Mouse (Mus musculus): ENCODE results near the gene Gna12. TPM values are rescaled to one million over a fixed set of nuclear protein-coding genes. Genes with fewer than 3 reads are reported as not detected.

Gene Gna12
- polyA plus RNA-seq, 1 experiment, result 120 TPM

- H3K4me3 ChIP-seq (replicated peaks; ENCODE audit: extremely low read depth, low read depth, low read length), result no peak overlapping the region
- no peak for TF ChIP-seq CTCF (IDR thresholded peaks at IDR 0.05; ENCODE audit: insufficient read depth, low read length)
- TF ChIP-seq POLR2A (IDR thresholded peaks at IDR 0.05; ENCODE audit: borderline replicate concordance, extremely low read depth, low read depth, low read length), result peak; percentile 37; the same call in 1 of the 2 replicates
- 23% methylated on average over 9 of the region's 9 CpGs for WGBS
- H3K4me1 ChIP-seq (ENCODE audit: control insufficient read depth, insufficient read depth, low read length), result peaks cover 49% of the 10 kb centered on the region
- DNase-seq, result peak; percentile 63
Observed at GRCm38 (mm10) chr5:140790937-140791877, 39.0 kb downstream of the Gna12 start.

- Histone ChIP-seq H3K4me1 (ENCODE audit: control insufficient read depth, insufficient read depth, low read length) (peaks cover 53% of the 10 kb centered on the region), H3K4me3 (replicated peaks; ENCODE audit: extremely low read depth, low read depth, low read length) (no peak overlapping the region)
- 19% methylated on average over 2 of the region's 2 CpGs for WGBS
- TF ChIP-seq POLR2A (IDR thresholded peaks at IDR 0.05; ENCODE audit: borderline replicate concordance, extremely low read depth, low read depth, low read length) (no peak), CTCF (IDR thresholded peaks at IDR 0.05; ENCODE audit: insufficient read depth, low read length) (no peak)
- DNase-seq, result no peak
Observed at GRCm38 (mm10) chr5:140790392-140790791, 39.8 kb downstream of the Gna12 start.

- Histone ChIP-seq H3K4me1 (ENCODE audit: control insufficient read depth, insufficient read depth, low read length) (peaks cover 46% of the 10 kb centered on the region), H3K4me3 (replicated peaks; ENCODE audit: extremely low read depth, low read depth, low read length) (no peak overlapping the region)
- no peak for TF ChIP-seq CTCF (IDR thresholded peaks at IDR 0.05; ENCODE audit: insufficient read depth, low read length)
- no peak for TF ChIP-seq POLR2A (IDR thresholded peaks at IDR 0.05; ENCODE audit: borderline replicate concordance, extremely low read depth, low read depth, low read length)
- DNase-seq, result no peak
Observed at GRCm38 (mm10) chr5:140789561-140789960, 40.7 kb downstream of the Gna12 start.

GRCm38 (mm10) chr5:140785240-140785872 lies 44.9 kb downstream of the Gna12 start:
- no peak for TF ChIP-seq CTCF (IDR thresholded peaks at IDR 0.05; ENCODE audit: insufficient read depth, low read length)
- TF ChIP-seq POLR2A (IDR thresholded peaks at IDR 0.05; ENCODE audit: borderline replicate concordance, extremely low read depth, low read depth, low read length), result no peak
- no peak for DNase-seq
- peaks cover 18% of the 10 kb centered on the region for H3K4me1 ChIP-seq (ENCODE audit: control insufficient read depth, insufficient read depth, low read length)
- WGBS, result 78% methylated on average over 13 of the region's 13 CpGs
- H3K4me3 ChIP-seq (replicated peaks; ENCODE audit: extremely low read depth, low read depth, low read length), result no peak overlapping the region

- TF ChIP-seq POLR2A (IDR thresholded peaks at IDR 0.05; ENCODE audit: borderline replicate concordance, extremely low read depth, low read depth, low read length) (no peak), CTCF (IDR thresholded peaks at IDR 0.05; ENCODE audit: insufficient read depth, low read length) (no peak)
- DNase-seq, result no peak
- Histone ChIP-seq H3K4me3 (replicated peaks; ENCODE audit: extremely low read depth, low read depth, low read length) (no peak overlapping the region), H3K4me1 (ENCODE audit: control insufficient read depth, insufficient read depth, low read length) (peaks cover 12% of the 10 kb centered on the region)
- WGBS, result 83% methylated on average over 6 of the region's 6 CpGs
Observed at GRCm38 (mm10) chr5:140784288-140784687, 45.9 kb downstream of the Gna12 start.

- H3K4me1 ChIP-seq (ENCODE audit: control insufficient read depth, insufficient read depth, low read length), result peaks cover 8% of the 10 kb centered on the region
- TF ChIP-seq CTCF (IDR thresholded peaks at IDR 0.05; ENCODE audit: insufficient read depth, low read length), result 0 out of 2 replicates have a peak, but pooled peaks have one; percentile 23
- no peak for TF ChIP-seq POLR2A (IDR thresholded peaks at IDR 0.05; ENCODE audit: borderline replicate concordance, extremely low read depth, low read depth, low read length)
- 95% methylated on average over 4 of the region's 4 CpGs for WGBS
- DNase-seq, result no peak
- H3K4me3 ChIP-seq (replicated peaks; ENCODE audit: extremely low read depth, low read depth, low read length), result no peak overlapping the region
Observed at GRCm38 (mm10) chr5:140783577-140783976, 46.7 kb downstream of the Gna12 start.

- DNase-seq, result no peak
- 73% methylated on average over 8 of the region's 8 CpGs for WGBS
- TF ChIP-seq POLR2A (IDR thresholded peaks at IDR 0.05; ENCODE audit: borderline replicate concordance, extremely low read depth, low read depth, low read length) (no peak), CTCF (IDR thresholded peaks at IDR 0.05; ENCODE audit: insufficient read depth, low read length) (no peak)
Observed at GRCm38 (mm10) chr5:140781886-140782572, 48.2 kb downstream of the Gna12 start.

GRCm38 (mm10) chr5:140781122-140781521 lies 49.1 kb downstream of the Gna12 start:
- Histone ChIP-seq H3K4me1 (ENCODE audit: control insufficient read depth, insufficient read depth, low read length) (peaks cover 3% of the 10 kb centered on the region), H3K4me3 (replicated peaks; ENCODE audit: extremely low read depth, low read depth, low read length) (no peak overlapping the region)
- no peak for DNase-seq
- no peak for TF ChIP-seq CTCF (IDR thresholded peaks at IDR 0.05; ENCODE audit: insufficient read depth, low read length)
- no peak for TF ChIP-seq POLR2A (IDR thresholded peaks at IDR 0.05; ENCODE audit: borderline replicate concordance, extremely low read depth, low read depth, low read length)
- 89% methylated on average over 5 of the region's 5 CpGs for WGBS

More at GRCm38 (mm10) chr5:140781886-140782572, 48.2 kb downstream of the Gna12 start:
- no peak overlapping the region for H3K4me3 ChIP-seq (replicated peaks; ENCODE audit: extremely low read depth, low read depth, low read length)
- H3K4me1 ChIP-seq (ENCODE audit: control insufficient read depth, insufficient read depth, low read length), result peaks cover 5% of the 10 kb centered on the region

- 50% methylated on average over 9 of the region's 9 CpGs for WGBS
- no peak for DNase-seq
- Histone ChIP-seq H3K4me3 (replicated peaks; ENCODE audit: extremely low read depth, low read depth, low read length) (no peak overlapping the region), H3K4me1 (ENCODE audit: control insufficient read depth, insufficient read depth, low read length) (0 out of 2 replicates have a peak, but pooled peaks cover 2% of the 10 kb centered on the region)
- TF ChIP-seq POLR2A (IDR thresholded peaks at IDR 0.05; ENCODE audit: borderline replicate concordance, extremely low read depth, low read depth, low read length) (no peak), CTCF (IDR thresholded peaks at IDR 0.05; ENCODE audit: insufficient read depth, low read length) (no peak)
Observed at GRCm38 (mm10) chr5:140776968-140777367, 53.3 kb downstream of the Gna12 start.
